ENCODE assay signal across 11 mouse cellular contexts in genomic region chr4:150605804-150606203, GRCm38 (mm10). TPM values are rescaled to one million over a fixed set of nuclear protein-coding genes. Genes with fewer than 3 reads are reported as not detected.
A peak's percentile ranks its signal among the peaks of the same experiment; 100 is the strongest.
DNase-seq lines count a peak whose midpoint lies in the region; ATAC-seq lines count a peak whose summit lies in the region.
"Had no signal": no experiment of that assay in that cellular context is flagged by ENCODE, and none has a peak within 500 bp of the region (broad histone marks: within the 10 kb centered on the region; RNA-seq: fewer than 3 reads in every experiment).

No protein-coding gene starts in this region.

- peak; percentile 24; the same call in 1 of the 2 replicates for ATAC-seq in liver, embryonic 13.5 days (ENCODE audit: low read depth)
- ATAC-seq in forebrain, embryonic 13.5 days = no peak
- ATAC-seq in limb, embryonic 12.5 days (ENCODE audit: insufficient number of reproducible peaks, insufficient read depth, low FRiP score, low TSS enrichment, low read depth) = no peak
- ATAC-seq in neural tube, embryonic 14.5 days (ENCODE audit: low read depth) = 0 out of 2 replicates have a peak, but pooled peaks have one; percentile 10

- DNase-seq in liver, embryonic 13.5 days = no peak
- no peak for DNase-seq in liver
- no peak for DNase-seq in thymus, postnatal 36 days
- DNase-seq in ovary, postnatal 14 days (ENCODE audit: low spot score) = no peak
- no peak for DNase-seq in urinary bladder, postnatal 10 days (ENCODE audit: low spot score)
- DNase-seq: kidney, adult 9 months; lung, postnatal 4 days; thymus, adult 18-20 months had no signal

- no peak overlapping the region for H3K4me2 ChIP-seq in liver, embryonic 13.5 days
- H3K4me2 ChIP-seq in forebrain, embryonic 13.5 days = peak overlapping the region; percentile 7; the same call in 1 of the 2 replicates
- H3K4me2 ChIP-seq in limb, embryonic 12.5 days = no peak overlapping the region
- H3K4me2 ChIP-seq in neural tube, embryonic 14.5 days (ENCODE audit: low read depth, low read length) = no peak overlapping the region

- no peak overlapping the region for H3K9ac ChIP-seq in liver, embryonic 13.5 days
- H3K9ac ChIP-seq in forebrain, embryonic 13.5 days = 0 out of 2 replicates have a peak overlapping the region, but pooled peaks have one; percentile 22
- H3K9ac ChIP-seq in limb, embryonic 12.5 days (replicated peaks) = no peak overlapping the region
- no peak overlapping the region for H3K9ac ChIP-seq in neural tube, embryonic 14.5 days (replicated peaks; ENCODE audit: low read depth, low read length)

- no peak overlapping the region for H3K27ac ChIP-seq in liver, embryonic 13.5 days
- peak overlapping the region; percentile 85 for H3K27ac ChIP-seq in forebrain, embryonic 13.5 days
- 0 out of 2 replicates have a peak overlapping the region, but pooled peaks have one; percentile 41 for H3K27ac ChIP-seq in limb, embryonic 12.5 days
- peak overlapping the region; percentile 91 for H3K27ac ChIP-seq in neural tube, embryonic 14.5 days (ENCODE audit: low read depth, low read length)

- WGBS in liver, embryonic 13.5 days (ENCODE audit: insufficient replicate concordance) = 75% methylated on average over 3 of the region's 3 CpGs
- WGBS in forebrain, embryonic 13.5 days = 91% methylated on average over 3 of the region's 3 CpGs
- 95% methylated on average over 3 of the region's 3 CpGs for WGBS in limb, embryonic 12.5 days
- 91% methylated on average over 3 of the region's 3 CpGs for WGBS in neural tube, embryonic 14.5 days

- no peak overlapping the region for H3K4me3 ChIP-seq in liver, embryonic 13.5 days (replicated peaks)
- no peak overlapping the region for H3K4me3 ChIP-seq in forebrain, embryonic 13.5 days
- H3K4me3 ChIP-seq in limb, embryonic 12.5 days (replicated peaks) = no peak overlapping the region
- no peak overlapping the region for H3K4me3 ChIP-seq in neural tube, embryonic 14.5 days (ENCODE audit: low read depth, low read length)

- H3K36me3 ChIP-seq in liver, embryonic 13.5 days = peaks cover 7% of the 10 kb centered on the region; the same call in 1 of the 2 replicates
- peaks cover 4% of the 10 kb centered on the region; the same call in 1 of the 2 replicates for H3K36me3 ChIP-seq in forebrain, embryonic 13.5 days (ENCODE audit: poor library complexity, severe bottlenecking)
- peaks cover 22% of the 10 kb centered on the region for H3K36me3 ChIP-seq in limb, embryonic 12.5 days
- no peaks in the 10 kb centered on the region for H3K36me3 ChIP-seq in neural tube, embryonic 14.5 days (ENCODE audit: control insufficient read depth, insufficient read depth, low read length)

- H3K27me3 ChIP-seq in liver, embryonic 13.5 days = no peaks in the 10 kb centered on the region
- no peaks in the 10 kb centered on the region for H3K27me3 ChIP-seq in forebrain, embryonic 13.5 days
- H3K27me3 ChIP-seq in limb, embryonic 12.5 days = no peaks in the 10 kb centered on the region
- H3K27me3 ChIP-seq in neural tube, embryonic 14.5 days (ENCODE audit: control insufficient read depth, insufficient read depth, low read length) = no peaks in the 10 kb centered on the region

- no peaks in the 10 kb centered on the region for H3K9me3 ChIP-seq in liver, embryonic 13.5 days (replicated peaks)
- H3K9me3 ChIP-seq in forebrain, embryonic 13.5 days (replicated peaks) = no peaks in the 10 kb centered on the region
- no peaks in the 10 kb centered on the region for H3K9me3 ChIP-seq in limb, embryonic 12.5 days
- H3K9me3 ChIP-seq in neural tube, embryonic 14.5 days (ENCODE audit: control insufficient read depth, low read length) = no peaks in the 10 kb centered on the region

- H3K4me1 ChIP-seq in liver, embryonic 13.5 days (replicated peaks) = peaks cover 19% of the 10 kb centered on the region
- H3K4me1 ChIP-seq in forebrain, embryonic 13.5 days = peaks cover 36% of the 10 kb centered on the region
- H3K4me1 ChIP-seq in limb, embryonic 12.5 days (replicated peaks) = peaks cover 14% of the 10 kb centered on the region
- H3K4me1 ChIP-seq in neural tube, embryonic 14.5 days (ENCODE audit: control insufficient read depth, insufficient read depth, low read length) = peaks cover 22% of the 10 kb centered on the region

RNA-seq across cellular contexts. Expression of gene Slc45a1, which starts 46.2 kb away (rescaled TPM):
- polyA plus RNA-seq in liver, embryonic 13.5 days (2015; fragmentation: Nextera tagmentation; extraction: Ambion mirVana) = not detected in 2 replicates
- 10.5 and 11.4 TPM in 2 replicates for polyA plus RNA-seq in forebrain, embryonic 13.5 days (2015; fragmentation: Nextera tagmentation; extraction: Ambion mirVana)
- 0.70 and 0.84 TPM in 2 replicates for polyA plus RNA-seq in limb, embryonic 12.5 days (2016; fragmentation: Nextera tagmentation; extraction: Ambion mirVana)
- 33.8 and 43.8 TPM in 2 replicates for polyA plus RNA-seq in neural tube, embryonic 14.5 days (2014; fragmentation: Nextera tagmentation; extraction: Ambion mirVana)

Comparison
In these comparisons a context has a peak if more than half of its experiments do, and no peak if none do; other contexts are left out.
1. ATAC-seq: peak in liver, embryonic 13.5 days (single experiment) and neural tube, embryonic 14.5 days (single experiment); none in forebrain, embryonic 13.5 days (single experiment) and limb, embryonic 12.5 days (single experiment).